Mouse (Mus musculus): ENCODE measurements around the gene Znhit1. TPM values are rescaled to one million over a fixed set of nuclear protein-coding genes. Genes with fewer than 3 reads are reported as not detected.

Gene Znhit1
- total RNA-seq, 1 experiment from 2014 or later: 14.8 TPM

GRCm38 (mm10) chr5:136937621-136938020 lies 50.2 kb downstream of the Znhit1 start:
- ATAC-seq (replicated peaks in 1 of 2; ENCODE audit: insufficient read depth in 1 of 2, low FRiP score in 2 of 2, low TSS enrichment in 1 of 2, low read depth in 1 of 2, poor library complexity in 2 of 2, severe bottlenecking in 2 of 2): no peak

GRCm38 (mm10) chr5:136936750-136937149 lies 51.1 kb downstream of the Znhit1 start:
- no peak for ATAC-seq (replicated peaks in 1 of 2; ENCODE audit: insufficient read depth in 1 of 2, low FRiP score in 2 of 2, low TSS enrichment in 1 of 2, low read depth in 1 of 2, poor library complexity in 2 of 2, severe bottlenecking in 2 of 2)

- no peak for ATAC-seq (replicated peaks in 1 of 2; ENCODE audit: insufficient read depth in 1 of 2, low FRiP score in 2 of 2, low TSS enrichment in 1 of 2, low read depth in 1 of 2, poor library complexity in 2 of 2, severe bottlenecking in 2 of 2)
Observed at GRCm38 (mm10) chr5:136935905-136936695, 51.7 kb downstream of the Znhit1 start.

GRCm38 (mm10) chr5:136933930-136934329 lies 53.9 kb downstream of the Znhit1 start:
- ATAC-seq (replicated peaks in 1 of 2; ENCODE audit: insufficient read depth in 1 of 2, low FRiP score in 2 of 2, low TSS enrichment in 1 of 2, low read depth in 1 of 2, poor library complexity in 2 of 2, severe bottlenecking in 2 of 2): no peak

GRCm38 (mm10) chr5:136932956-136933355 lies 54.9 kb downstream of the Znhit1 start:
- ATAC-seq (replicated peaks in 1 of 2; ENCODE audit: insufficient read depth in 1 of 2, low FRiP score in 2 of 2, low TSS enrichment in 1 of 2, low read depth in 1 of 2, poor library complexity in 2 of 2, severe bottlenecking in 2 of 2): no peak

Other genes starting within 250 kb of the Znhit1 start
- not detected in 2 replicates for gene Col26a1, start 104.8 kb downstream of the Znhit1 start, total RNA-seq (2017)
- gene Ift22, start 79.9 kb downstream of the Znhit1 start, total RNA-seq (2017): 7.3 and 12.8 TPM in 2 replicates
- gene Fis1, start 34.7 kb downstream of the Znhit1 start, total RNA-seq (2017): 56.8 and 146 TPM in 2 replicates
- 0.40 and 9.1 TPM in 2 replicates for gene Cldn15, start 21.4 kb downstream of the Znhit1 start, total RNA-seq (2017)
- gene Plod3, start 1.0 kb downstream of the Znhit1 start, total RNA-seq (2017): 33.3 and 37.8 TPM in 2 replicates
- gene Vgf, start 38.4 kb upstream of the Znhit1 start, total RNA-seq (2017): 0.10 TPM in 1 of 2 replicates, not detected in the other
- gene Ap1s1, start 58.1 kb upstream of the Znhit1 start, total RNA-seq (2017): 39.7 and 42.4 TPM in 2 replicates
- not detected in 2 replicates for gene Serpine1, start 84.2 kb upstream of the Znhit1 start, total RNA-seq (2017)
- 35.8 and 48.8 TPM in 2 replicates for gene Trim56, start 128.2 kb upstream of the Znhit1 start, total RNA-seq (2017)
- 0.89 TPM in 1 of 2 replicates, not detected in the other for gene Muc3, start 161.3 kb upstream of the Znhit1 start, total RNA-seq (2017)
- 1.6 TPM in 1 of 2 replicates, not detected in the other for gene Muc3a, start 224.4 kb upstream of the Znhit1 start, total RNA-seq (2017)

Measured in hematopoietic stem cell, adult 5-6 weeks (primary cell).